Mouse (Mus musculus) kidney, postnatal 4 days (tissue): Measurements from ENCODE around the gene Prkg2.

ENCODE experiments used
- DNase-seq, 2 experiments: peaks; one replicate each; pipeline ENCODE4 v3.0.0; 2021; ENCODE audit warnings: mixed read lengths in 2 of 2

Gene Prkg2

GRCm38 (mm10) chr5:99036596-99037441, at the start of gene Prkg2:
Gene Prkg2, minus strand, starts transcription at chr5:99037351.
- DNase-seq, result peak; percentile 62 to 74

GRCm38 (mm10) chr5:99083955-99084354, 46.8 kb upstream of the Prkg2 start:
- no peak for DNase-seq

GRCm38 (mm10) chr5:99078375-99078774, 41.2 kb upstream of the Prkg2 start:
- DNase-seq, result no peak

GRCm38 (mm10) chr5:99068391-99068790, 31.2 kb upstream of the Prkg2 start:
- no peak for DNase-seq

GRCm38 (mm10) chr5:99062582-99062981, 25.4 kb upstream of the Prkg2 start:
- DNase-seq, result no peak

GRCm38 (mm10) chr5:99039021-99039420, 1.9 kb upstream of the Prkg2 start:
- DNase-seq, result no peak

- DNase-seq, result peak in 1 of 2 experiments; percentile 21
Observed at GRCm38 (mm10) chr5:99037442-99037811, 276 bp upstream of the Prkg2 start.

- DNase-seq, result no peak
Observed at GRCm38 (mm10) chr5:99035961-99036360, 1.2 kb downstream of the Prkg2 start.

- no peak for DNase-seq
Observed at GRCm38 (mm10) chr5:99031551-99032149, 5.5 kb downstream of the Prkg2 start.

GRCm38 (mm10) chr5:99026343-99026742, 10.8 kb downstream of the Prkg2 start:
- DNase-seq, result no peak

- DNase-seq, result no peak
Observed at GRCm38 (mm10) chr5:99019709-99020108, 17.4 kb downstream of the Prkg2 start.

- no peak for DNase-seq
Observed at GRCm38 (mm10) chr5:99015140-99015539, 22.0 kb downstream of the Prkg2 start.

GRCm38 (mm10) chr5:99010448-99011151, 26.6 kb downstream of the Prkg2 start:
- no peak for DNase-seq

- DNase-seq, result no peak
Observed at GRCm38 (mm10) chr5:98998104-98998503, 39.0 kb downstream of the Prkg2 start.

- DNase-seq, result no peak
Observed at GRCm38 (mm10) chr5:98995767-98996166, 41.4 kb downstream of the Prkg2 start.

GRCm38 (mm10) chr5:98991600-98991999, 45.6 kb downstream of the Prkg2 start:
- no peak for DNase-seq

GRCm38 (mm10) chr5:98987634-98988033, 49.5 kb downstream of the Prkg2 start:
- DNase-seq, result no peak

GRCm38 (mm10) chr5:98987116-98987515, 50.0 kb downstream of the Prkg2 start:
- no peak for DNase-seq

GRCm38 (mm10) chr5:98986459-98986858, 50.7 kb downstream of the Prkg2 start:
- no peak for DNase-seq

GRCm38 (mm10) chr5:98986011-98986410, 51.1 kb downstream of the Prkg2 start:
- DNase-seq, result peak; percentile 8 to 42

- no peak for DNase-seq
Observed at GRCm38 (mm10) chr5:98985077-98985476, 52.1 kb downstream of the Prkg2 start.

GRCm38 (mm10) chr5:98981304-98981703, 55.8 kb downstream of the Prkg2 start:
- no peak for DNase-seq

- DNase-seq, result no peak
Observed at GRCm38 (mm10) chr5:98978316-98978715, 58.8 kb downstream of the Prkg2 start.
